ENCODE assay signal across 21 mouse cellular contexts in the genomic region with DNA sequence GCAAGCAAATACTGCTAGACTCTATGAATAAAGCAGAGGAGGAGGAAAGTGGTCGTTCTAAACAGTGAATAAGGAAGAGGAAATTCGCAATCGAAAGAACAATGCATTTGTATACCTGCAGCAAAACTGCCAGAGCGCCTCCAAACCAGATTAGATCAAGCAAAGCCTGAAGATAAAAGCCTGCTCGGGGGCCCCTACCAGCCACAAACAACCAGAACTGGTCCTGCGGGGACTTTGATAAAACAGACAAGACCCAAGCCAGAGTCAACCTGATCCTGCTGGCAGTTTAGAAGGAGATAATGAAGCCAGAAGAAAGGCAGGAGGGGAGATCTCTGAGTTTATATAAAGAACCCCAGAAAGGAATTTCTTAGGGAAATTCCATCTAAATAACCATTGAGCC.
A peak's percentile ranks its signal among the peaks of the same experiment; 100 is the strongest.
DNase-seq lines count a peak whose midpoint lies in the region; ATAC-seq and TF ChIP-seq lines count a peak whose summit lies in the region.
"Had no signal": no experiment of that assay in that cellular context is flagged by ENCODE, and none has a peak within 500 bp of the region (broad histone marks: within the 10 kb centered on the region; RNA-seq: fewer than 3 reads in every experiment).

No protein-coding gene starts in this region.

- DNase-seq in forebrain, embryonic 11.5 days (ENCODE audit: low spot score), result peak; percentile 50
- no peak for DNase-seq in G1E (ENCODE audit: low spot score)
- no peak for DNase-seq in intestine, embryonic 14.5 days (ENCODE audit: low spot score)
- peak; percentile 51 for DNase-seq in liver, embryonic 13.5 days
- no peak for DNase-seq in right cerebral cortex, adult 2 months (ENCODE audit: low spot score in 2 of 2)
- DNase-seq in cerebellum, postnatal 10 days, result no peak
- DNase-seq: adrenal gland, postnatal 36 days; cerebellum, adult 2 months; forebrain, postnatal 0 days; heart, postnatal 36 days; kidney, adult 8-10 months; kidney, postnatal 36 days; layer of hippocampus, adult 9-11 months had no signal

- no peak overlapping the region for H3K4me3 ChIP-seq in forebrain, embryonic 11.5 days (ENCODE audit: low read depth, low read length)
- H3K4me3 ChIP-seq in forebrain, embryonic 15.5 days, result no peak overlapping the region
- H3K4me3 ChIP-seq in G1E (ENCODE audit: low read depth, low read length), result peak overlapping the region; percentile 56; the same call in 1 of the 2 replicates
- H3K4me3 ChIP-seq in intestine, embryonic 14.5 days (ENCODE audit: low read depth, low read length), result no peak overlapping the region
- 0 out of 2 replicates have a peak overlapping the region, but pooled peaks have one; percentile 12 for H3K4me3 ChIP-seq in liver, embryonic 13.5 days (replicated peaks)
- H3K4me3 ChIP-seq in hindbrain, embryonic 12.5 days, result no peak overlapping the region
- H3K4me3 ChIP-seq: embryonic facial prominence, embryonic 12.5 days; heart, embryonic 12.5 days; limb, embryonic 13.5 days had no signal

- ATAC-seq in forebrain, embryonic 11.5 days (replicated peaks; ENCODE audit: low FRiP score), result 0 out of 2 replicates have a peak, but pooled peaks have one; percentile 30
- ATAC-seq in forebrain, embryonic 15.5 days (replicated peaks), result no peak
- peak; percentile 77 for ATAC-seq in G1E (ENCODE audit: extremely low read depth, insufficient number of reproducible peaks, low FRiP score, poor library complexity, severe bottlenecking)
- no peak for ATAC-seq in intestine, embryonic 14.5 days (replicated peaks; ENCODE audit: low FRiP score, low TSS enrichment, low read depth)
- peak; percentile 72 for ATAC-seq in liver, embryonic 13.5 days (ENCODE audit: low read depth)
- ATAC-seq in hindbrain, embryonic 12.5 days (ENCODE audit: low FRiP score), result no peak
- ATAC-seq: forebrain, postnatal 0 days; hindbrain, postnatal 0 days; lung, postnatal 0 days had no signal

- no peak overlapping the region for H3K4me2 ChIP-seq in forebrain, embryonic 11.5 days (ENCODE audit: low read depth, low read length, severe bottlenecking)
- no peak overlapping the region for H3K4me2 ChIP-seq in forebrain, embryonic 15.5 days (replicated peaks)
- H3K4me2 ChIP-seq in intestine, embryonic 14.5 days (ENCODE audit: low read length), result no peak overlapping the region
- H3K4me2 ChIP-seq in liver, embryonic 13.5 days, result peak overlapping the region; percentile 51
- no peak overlapping the region for H3K4me2 ChIP-seq in hindbrain, embryonic 12.5 days (replicated peaks)
- H3K4me2 ChIP-seq: embryonic facial prominence, embryonic 12.5 days; heart, embryonic 12.5 days; limb, embryonic 13.5 days had no signal

- no peaks in the 10 kb centered on the region; the same call in 1 of the 2 replicates for H3K27me3 ChIP-seq in forebrain, embryonic 11.5 days (ENCODE audit: control insufficient read depth, insufficient read depth, low read length)
- no peaks in the 10 kb centered on the region for H3K27me3 ChIP-seq in forebrain, embryonic 15.5 days
- no peaks in the 10 kb centered on the region for H3K27me3 ChIP-seq in G1E (ENCODE audit: insufficient read depth, low read length)
- no peaks in the 10 kb centered on the region for H3K27me3 ChIP-seq in intestine, embryonic 14.5 days (replicated peaks; ENCODE audit: control insufficient read depth, insufficient read depth, low read length)
- no peaks in the 10 kb centered on the region for H3K27me3 ChIP-seq in liver, embryonic 13.5 days
- H3K27me3 ChIP-seq in hindbrain, embryonic 12.5 days, result no peaks in the 10 kb centered on the region
- H3K27me3 ChIP-seq: embryonic facial prominence, embryonic 12.5 days; heart, embryonic 12.5 days; limb, embryonic 13.5 days had no signal

- H3K27ac ChIP-seq in forebrain, embryonic 11.5 days (ENCODE audit: low read depth, low read length), result no peak overlapping the region
- H3K27ac ChIP-seq in forebrain, embryonic 15.5 days (replicated peaks), result no peak overlapping the region
- peak overlapping the region; percentile 62 for H3K27ac ChIP-seq in intestine, embryonic 14.5 days (ENCODE audit: low read depth)
- H3K27ac ChIP-seq in liver, embryonic 13.5 days, result no peak overlapping the region; the same call in 1 of the 2 replicates
- H3K27ac ChIP-seq in hindbrain, embryonic 12.5 days, result no peak overlapping the region
- H3K27ac ChIP-seq: embryonic facial prominence, embryonic 12.5 days; hindbrain, postnatal 0 days; limb, embryonic 13.5 days; stomach, postnatal 0 days had no signal

- H3K36me3 ChIP-seq in forebrain, embryonic 11.5 days (ENCODE audit: control insufficient read depth, insufficient read depth, low read length), result no peaks in the 10 kb centered on the region
- H3K36me3 ChIP-seq in forebrain, embryonic 15.5 days, result no peaks in the 10 kb centered on the region
- H3K36me3 ChIP-seq in G1E (replicated peaks), result no peaks in the 10 kb centered on the region
- peaks cover 20% of the 10 kb centered on the region; the same call in 1 of the 2 replicates for H3K36me3 ChIP-seq in intestine, embryonic 14.5 days (ENCODE audit: control insufficient read depth, insufficient read depth, low read length)
- H3K36me3 ChIP-seq in liver, embryonic 13.5 days, result no peaks in the 10 kb centered on the region
- H3K36me3 ChIP-seq in hindbrain, embryonic 12.5 days, result no peaks in the 10 kb centered on the region
- H3K36me3 ChIP-seq: embryonic facial prominence, embryonic 12.5 days had no signal

- TF ChIP-seq CTCF in G1E (IDR thresholded peaks at IDR 0.05; ENCODE audit: low read depth, low read length), result no peak

- no peak overlapping the region for H3K9ac ChIP-seq in forebrain, embryonic 11.5 days (ENCODE audit: low read length)
- no peak overlapping the region for H3K9ac ChIP-seq in forebrain, embryonic 15.5 days (replicated peaks)
- no peak overlapping the region for H3K9ac ChIP-seq in intestine, embryonic 14.5 days (ENCODE audit: low read length)
- H3K9ac ChIP-seq in liver, embryonic 13.5 days, result 0 out of 2 replicates have a peak overlapping the region, but pooled peaks have one; percentile 17
- no peak overlapping the region for H3K9ac ChIP-seq in hindbrain, embryonic 12.5 days
- H3K9ac ChIP-seq: embryonic facial prominence, embryonic 12.5 days; forebrain, postnatal 0 days; heart, embryonic 12.5 days; limb, embryonic 13.5 days had no signal

- H3K4me1 ChIP-seq in forebrain, embryonic 11.5 days (replicated peaks; ENCODE audit: control insufficient read depth, insufficient read depth, low read length), result no peaks in the 10 kb centered on the region
- H3K4me1 ChIP-seq in forebrain, embryonic 15.5 days, result no peaks in the 10 kb centered on the region
- H3K4me1 ChIP-seq in G1E (ENCODE audit: insufficient read depth, low read depth, low read length), result peaks cover 72% of the 10 kb centered on the region
- H3K4me1 ChIP-seq in intestine, embryonic 14.5 days (replicated peaks; ENCODE audit: control insufficient read depth, insufficient read depth, low read length), result 0 out of 2 replicates have a peak, but pooled peaks cover 4% of the 10 kb centered on the region
- peaks cover 73% of the 10 kb centered on the region for H3K4me1 ChIP-seq in liver, embryonic 13.5 days (replicated peaks)
- H3K4me1 ChIP-seq in hindbrain, embryonic 12.5 days, result no peaks in the 10 kb centered on the region
- H3K4me1 ChIP-seq: embryonic facial prominence, embryonic 12.5 days had no signal

- 23% methylated on average over 6 of the region's 6 CpGs for WGBS in forebrain, embryonic 11.5 days
- WGBS in forebrain, embryonic 15.5 days, result 26% methylated on average over 6 of the region's 6 CpGs
- 46% methylated on average over 6 of the region's 6 CpGs for WGBS in intestine, embryonic 14.5 days
- WGBS in liver, embryonic 13.5 days (ENCODE audit: insufficient replicate concordance), result 11% methylated on average over 6 of the region's 6 CpGs
- 46% methylated on average over 6 of the region's 6 CpGs for WGBS in hindbrain, embryonic 12.5 days

- no peaks in the 10 kb centered on the region for H3K9me3 ChIP-seq in forebrain, embryonic 11.5 days (ENCODE audit: control insufficient read depth, low read length)
- no peaks in the 10 kb centered on the region for H3K9me3 ChIP-seq in forebrain, embryonic 15.5 days
- H3K9me3 ChIP-seq in G1E (replicated peaks), result no peaks in the 10 kb centered on the region
- H3K9me3 ChIP-seq in intestine, embryonic 14.5 days (ENCODE audit: control insufficient read depth, low read length), result no peaks in the 10 kb centered on the region
- H3K9me3 ChIP-seq in liver, embryonic 13.5 days (replicated peaks), result no peaks in the 10 kb centered on the region
- H3K9me3 ChIP-seq in hindbrain, embryonic 12.5 days (replicated peaks), result no peaks in the 10 kb centered on the region
- H3K9me3 ChIP-seq: embryonic facial prominence, embryonic 12.5 days; heart, embryonic 12.5 days; limb, embryonic 13.5 days had no signal

Comparison
In these comparisons a context has a peak if more than half of its experiments do, and no peak if none do; other contexts are left out.
1. ATAC-seq: peak in forebrain, embryonic 11.5 days (single experiment), G1E (single experiment) and liver, embryonic 13.5 days (single experiment); none in forebrain, embryonic 15.5 days (single experiment), intestine, embryonic 14.5 days (single experiment) and hindbrain, embryonic 12.5 days (single experiment).
2. DNase-seq: peak in forebrain, embryonic 11.5 days (single experiment) and liver, embryonic 13.5 days (single experiment); none in G1E (single experiment), intestine, embryonic 14.5 days (single experiment), right cerebral cortex, adult 2 months (0 of 2) and cerebellum, postnatal 10 days (0 of 2).
3. H3K4me3 ChIP-seq: peak in G1E (single experiment) and liver, embryonic 13.5 days (single experiment); none in forebrain, embryonic 11.5 days (single experiment), forebrain, embryonic 15.5 days (single experiment), intestine, embryonic 14.5 days (single experiment) and hindbrain, embryonic 12.5 days (single experiment).